Mouse (Mus musculus) megakaryocyte, embryonic 14.5 days (primary cell): ENCODE measurements at regions not wholly inside any gene's neighbourhood (a gene's known extent, or its start where the extent isn't known, plus 50 kb on each side); places are given as distances from the start of the nearest gene placed in this dataset.
A peak's percentile ranks its signal among the peaks of the same experiment; 100 is the strongest.

Experiments
- H3K27me3 ChIP-seq: replicated peaks from 2 replicates; pipeline ENCODE3; 2012; ENCODE audit warnings: inconsistent platforms
- H3K36me3 ChIP-seq: replicated peaks from 2 replicates; pipeline ENCODE3; 2012; ENCODE audit warnings: low read length, inconsistent platforms, mixed read lengths
- H3K4me1 ChIP-seq: 2 replicates; pipeline ENCODE4 v1.6.1; 2012; ENCODE audit warnings: inconsistent platforms
- H3K4me3 ChIP-seq: replicated peaks from 2 replicates; pipeline ENCODE3; 2012; ENCODE audit warnings: moderate library complexity, mild to moderate bottlenecking, inconsistent platforms
- H3K9me3 ChIP-seq: 2 replicates; pipeline ENCODE4 v1.6.1; 2012; ENCODE audit warnings: inconsistent platforms
- FLI1 ChIP-seq: IDR thresholded peaks from 2 replicates; pipeline ENCODE4 v1.6.1; 2012; ENCODE audit warnings: low read length, inconsistent platforms, mixed read lengths
- GATA1 ChIP-seq: IDR thresholded peaks from 3 replicates; pipeline ENCODE4 v1.6.1; 2012; ENCODE audit warnings: mixed read lengths, low read length, inconsistent platforms, borderline replicate concordance

DNA sequence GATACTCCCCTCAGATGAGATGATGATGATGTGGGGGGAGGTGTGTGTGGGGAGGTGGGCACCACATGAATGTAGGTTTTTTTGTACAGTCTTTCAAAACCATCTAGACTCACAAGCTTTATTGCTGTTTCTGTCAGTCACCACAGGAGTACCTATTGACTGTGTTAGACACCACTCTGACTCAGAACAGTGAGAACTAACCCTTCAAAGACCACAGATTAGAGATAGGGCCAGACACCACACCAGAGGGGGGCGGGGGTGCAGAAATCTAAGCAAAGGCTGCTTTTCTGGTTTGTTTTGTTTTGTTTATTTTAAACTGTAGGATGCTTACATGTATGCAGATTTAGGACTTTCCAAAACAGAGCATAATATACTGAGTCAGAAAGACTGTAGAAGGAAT is 1594.0 kb downstream of the 4930444P10Rik start:
- Histone ChIP-seq H3K9me3 (no peaks in the 10 kb centered on the region), H3K4me3 (no peak overlapping the region), H3K27me3 (peaks cover 19% of the 10 kb centered on the region), H3K36me3 (no peaks in the 10 kb centered on the region), H3K4me1 (peaks cover 39% of the 10 kb centered on the region)
- TF ChIP-seq FLI1 (no peak), GATA1 (no peak)

- Histone ChIP-seq H3K4me1 (peaks cover 29% of the 10 kb centered on the region), H3K9me3 (no peaks in the 10 kb centered on the region), H3K27me3 (no peaks in the 10 kb centered on the region), H3K36me3 (no peaks in the 10 kb centered on the region), H3K4me3 (no peak overlapping the region)
- no peak for TF ChIP-seq GATA1
- no peak for TF ChIP-seq FLI1
Observed at GRCm38 (mm10) chr1:14490026-14490425, 1603.1 kb downstream of the 4930444P10Rik start.

- Histone ChIP-seq H3K27me3 (no peaks in the 10 kb centered on the region), H3K9me3 (no peaks in the 10 kb centered on the region), H3K4me1 (peaks cover 43% of the 10 kb centered on the region), H3K36me3 (no peaks in the 10 kb centered on the region), H3K4me3 (no peak overlapping the region)
- no peak for TF ChIP-seq GATA1
- no peak for TF ChIP-seq FLI1
Observed at GRCm38 (mm10) chr1:14487708-14488127, 1605.4 kb downstream of the 4930444P10Rik start.

DNA sequence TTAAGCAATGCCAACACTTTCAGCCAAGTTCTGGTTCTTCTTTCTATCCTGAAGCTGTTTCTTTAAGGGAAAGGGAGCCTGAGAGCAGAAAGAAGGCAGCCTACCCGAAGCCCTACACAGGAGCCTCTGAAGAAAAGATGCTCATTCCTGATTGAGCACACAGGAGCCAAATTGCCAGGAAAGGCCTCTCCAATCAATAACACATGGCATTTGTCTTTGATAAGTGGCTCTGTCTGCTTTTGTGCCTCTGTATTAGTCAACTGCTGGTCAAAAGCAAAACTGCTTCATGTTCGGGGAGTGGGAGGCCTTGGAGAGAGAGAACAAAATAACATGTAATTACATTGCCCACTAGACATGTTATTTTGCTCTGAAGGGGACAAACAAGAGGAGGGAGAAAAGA is 1607.4 kb downstream of the 4930444P10Rik start:
- Histone ChIP-seq H3K36me3 (peaks cover 2% of the 10 kb centered on the region), H3K4me3 (no peak overlapping the region), H3K27me3 (no peaks in the 10 kb centered on the region), H3K9me3 (no peaks in the 10 kb centered on the region), H3K4me1 (peaks cover 43% of the 10 kb centered on the region)
- TF ChIP-seq GATA1 (no peak), FLI1 (no peak)

GRCm38 (mm10) chr1:14484121-14484916 is 1608.8 kb downstream of the 4930444P10Rik start:
- Histone ChIP-seq H3K36me3 (peaks cover 2% of the 10 kb centered on the region), H3K9me3 (no peaks in the 10 kb centered on the region), H3K27me3 (no peaks in the 10 kb centered on the region), H3K4me3 (peak overlapping the region; percentile 65), H3K4me1 (peaks cover 43% of the 10 kb centered on the region)
- TF ChIP-seq GATA1 (peak; percentile 62; the same call in 1 of the 3 replicates), FLI1 (no peak)

- Histone ChIP-seq H3K27me3 (no peaks in the 10 kb centered on the region), H3K9me3 (no peaks in the 10 kb centered on the region)
- TF ChIP-seq FLI1: no peak
- no peak for TF ChIP-seq GATA1
Observed at GRCm38 (mm10) chr1:14472294-14472693, 1620.8 kb downstream of the 4930444P10Rik start.

GRCm38 (mm10) chr1:14471551-14471950 is 1621.6 kb downstream of the 4930444P10Rik start:
- H3K27me3 ChIP-seq: no peaks in the 10 kb centered on the region
- H3K9me3 ChIP-seq: no peaks in the 10 kb centered on the region
- H3K4me1 ChIP-seq: peaks cover 7% of the 10 kb centered on the region
- H3K36me3 ChIP-seq: no peaks in the 10 kb centered on the region
- TF ChIP-seq GATA1 (no peak), FLI1 (no peak)
- H3K4me3 ChIP-seq: no peak overlapping the region

More at GRCm38 (mm10) chr1:14472294-14472693, 1620.8 kb downstream of the 4930444P10Rik start:
- Histone ChIP-seq H3K36me3 (no peaks in the 10 kb centered on the region), H3K4me3 (no peak overlapping the region), H3K4me1 (peaks cover 7% of the 10 kb centered on the region)

- peaks cover 15% of the 10 kb centered on the region for H3K4me1 ChIP-seq
Observed at GRCm38 (mm10) chr1:14464788-14465482, 1628.2 kb downstream of the 4930444P10Rik start.

GRCm38 (mm10) chr1:14462496-14462895 is 1630.6 kb downstream of the 4930444P10Rik start:
- peaks cover 8% of the 10 kb centered on the region for H3K4me1 ChIP-seq
- no peak for TF ChIP-seq GATA1
- TF ChIP-seq FLI1: no peak
- peaks cover 2% of the 10 kb centered on the region for H3K27me3 ChIP-seq
- H3K4me3 ChIP-seq: no peak overlapping the region
- H3K9me3 ChIP-seq: no peaks in the 10 kb centered on the region
- H3K36me3 ChIP-seq: no peaks in the 10 kb centered on the region

More at GRCm38 (mm10) chr1:14464788-14465482, 1628.2 kb downstream of the 4930444P10Rik start:
- H3K4me3 ChIP-seq: no peak overlapping the region
- no peaks in the 10 kb centered on the region for H3K9me3 ChIP-seq
- H3K36me3 ChIP-seq: no peaks in the 10 kb centered on the region
- no peak for TF ChIP-seq GATA1
- TF ChIP-seq FLI1: no peak
- H3K27me3 ChIP-seq: peaks cover 2% of the 10 kb centered on the region

GRCm38 (mm10) chr1:14460811-14461210 is 1632.3 kb downstream of the 4930444P10Rik start:
- no peak for TF ChIP-seq FLI1
- no peak for TF ChIP-seq GATA1
- no peaks in the 10 kb centered on the region for H3K36me3 ChIP-seq
- no peak overlapping the region for H3K4me3 ChIP-seq
- H3K4me1 ChIP-seq: peaks cover 8% of the 10 kb centered on the region
- H3K9me3 ChIP-seq: no peaks in the 10 kb centered on the region
- H3K27me3 ChIP-seq: peaks cover 2% of the 10 kb centered on the region
